Mouse (Mus musculus) central nervous system, embryonic 14 days (tissue): ENCODE results near the gene Myl6b. TPM values are rescaled to one million over a fixed set of nuclear protein-coding genes. Genes with fewer than 3 reads are reported as not detected.

Experiments used
- polyA plus RNA-seq: library from polyadenylated mRNA; depleted of rRNA; stranded (reverse); fragments of >200 nt; gene quantifications from 2 replicates; pipeline ENCODE4 v1.2.3, GENCODE M21; 2012; rRNA removed

Gene Myl6b
- 30.5 and 38.6 TPM in 2 replicates for polyA plus RNA-seq

DNA sequence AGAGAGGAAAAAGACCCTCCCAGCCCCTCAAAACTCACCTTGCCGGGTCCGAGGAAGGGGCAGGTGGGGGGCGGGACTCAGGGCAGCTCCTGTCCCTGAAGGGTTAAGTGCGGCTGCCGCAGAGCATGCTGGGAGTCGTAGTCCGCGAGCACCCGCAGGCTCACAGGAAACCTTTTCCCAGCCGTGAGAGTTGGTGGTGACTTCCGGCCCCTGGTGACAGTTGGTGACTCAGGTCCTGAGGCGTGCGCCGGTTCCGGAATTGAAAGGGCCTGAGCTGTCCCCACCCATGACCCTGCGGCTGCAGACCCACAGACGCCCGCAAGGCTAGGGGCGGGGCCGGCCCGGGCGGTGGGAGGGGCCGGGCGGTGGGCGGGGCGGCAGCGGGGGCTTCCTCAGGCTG is at the start of gene Myl6b:
TSS of gene Myl6b (minus strand) at position 96 of the 400 bp plus-strand sequence.

DNA sequence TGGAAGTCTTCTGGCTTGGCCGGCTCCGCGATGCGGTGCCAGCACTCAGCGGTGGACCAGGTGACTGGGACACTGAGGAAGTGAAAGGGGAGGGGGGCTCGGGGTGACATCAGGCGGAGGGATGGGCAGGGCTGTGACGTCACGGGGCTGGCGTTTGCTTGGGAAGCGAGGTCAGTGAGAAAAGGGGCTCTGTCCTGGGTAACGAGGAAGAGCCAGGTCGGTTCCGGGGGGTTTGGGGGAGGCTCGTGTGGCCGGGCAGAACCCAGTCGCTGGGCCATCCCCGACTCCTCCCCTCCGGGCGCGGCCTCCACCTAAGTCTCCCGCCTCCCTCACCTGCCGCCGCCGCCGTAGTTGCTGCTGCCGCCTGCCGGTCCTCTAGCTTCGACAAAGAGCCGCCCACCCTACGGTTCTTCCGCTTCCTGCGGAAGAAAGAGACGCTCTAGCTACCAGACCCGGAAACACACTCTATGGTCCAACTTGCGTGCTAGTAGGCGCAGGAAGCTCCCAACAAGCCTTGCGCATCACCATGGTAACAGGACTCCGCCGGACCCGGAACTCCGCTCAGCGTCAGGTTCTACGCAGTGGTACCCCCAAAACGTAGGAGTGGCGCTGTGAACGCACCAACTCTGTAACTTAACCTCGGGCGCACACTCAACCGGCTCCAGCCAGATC is 49.0 kb upstream of the Myl6b start, which contains the start of gene Zc3h10:
TSS of gene Zc3h10 (minus strand) at position 414 of the 672 bp plus-strand sequence.

GRCm38 (mm10) chr10:128525671-128526308 is 27.3 kb upstream of the Myl6b start, which contains the start of gene Esyt1:
Gene Esyt1 (minus strand): TSS chr10:128525871.

GRCm38 (mm10) chr10:128493695-128494666 is 4.5 kb downstream of the Myl6b start, which contains the start of gene Myl6:
Gene Myl6 (minus strand): TSS chr10:128494145.

DNA sequence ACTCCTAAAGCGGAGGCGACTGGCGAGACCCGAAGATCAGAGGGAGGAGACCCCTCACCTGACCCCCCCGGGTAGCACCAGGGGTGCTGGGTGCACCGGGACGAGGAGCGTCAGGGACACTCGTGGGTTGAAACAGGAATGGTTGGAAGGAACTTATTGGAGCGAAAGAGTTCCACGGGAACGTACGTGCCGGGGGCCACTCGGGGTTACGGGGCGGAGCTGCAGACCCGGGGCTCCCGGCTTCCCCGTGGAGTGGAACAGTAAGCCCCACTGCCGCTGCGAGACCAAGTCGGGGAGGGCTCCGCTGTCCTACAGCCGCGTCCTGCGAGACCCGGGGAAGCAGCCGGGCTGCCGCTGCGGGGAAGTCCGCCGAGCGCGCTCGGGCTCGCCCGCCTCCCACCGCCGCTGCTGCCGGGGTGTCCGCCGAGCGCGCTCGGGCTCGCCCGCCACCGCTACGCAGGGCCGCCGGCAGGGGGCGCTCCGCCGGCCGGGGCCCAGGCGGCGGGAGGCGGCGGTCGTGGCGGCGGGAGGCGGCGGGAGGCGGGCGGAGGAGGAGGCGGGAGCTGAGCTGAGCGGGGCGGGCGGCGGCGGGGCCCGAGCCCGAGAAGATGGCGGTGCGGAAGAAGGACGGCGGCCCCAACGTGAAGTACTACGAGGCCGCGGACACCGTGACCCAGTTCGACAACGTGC is 39.6 kb downstream of the Myl6b start, which contains the start of gene Smarcc2:
TSS of gene Smarcc2 (plus strand) at position 530 of the 690 bp plus-strand sequence.

Other genes with a start within 250 kb of the Myl6b start
- 0.38 and 0.45 TPM in 2 replicates for gene Apon, start 244.6 kb downstream of the Myl6b start, polyA plus RNA-seq
- gene Apof, start 230.0 kb downstream of the Myl6b start, polyA plus RNA-seq: not detected in 2 replicates
- 30.6 and 34.3 TPM in 2 replicates for gene Stat2, start 228.1 kb downstream of the Myl6b start, polyA plus RNA-seq
- 0.10 and 0.14 TPM in 2 replicates for gene Il23a, start 199.9 kb downstream of the Myl6b start, polyA plus RNA-seq
- gene Pan2, start 195.3 kb downstream of the Myl6b start, polyA plus RNA-seq: 44.2 and 45.9 TPM in 2 replicates
- 110 and 127 TPM in 2 replicates for gene Cnpy2, start 176.2 kb downstream of the Myl6b start, polyA plus RNA-seq
- 172 and 176 TPM in 2 replicates for gene Cs, start 161.0 kb downstream of the Myl6b start, polyA plus RNA-seq
- gene Coq10a, start 129.7 kb downstream of the Myl6b start, polyA plus RNA-seq: 77.1 and 77.4 TPM in 2 replicates
- gene Ankrd52, start 121.6 kb downstream of the Myl6b start, polyA plus RNA-seq: 47.3 and 49.7 TPM in 2 replicates
- gene Slc39a5, start 97.5 kb downstream of the Myl6b start, polyA plus RNA-seq: 0.10 and 0.28 TPM in 2 replicates
- 94.8 and 115 TPM in 2 replicates for gene Nabp2, start 87.2 kb downstream of the Myl6b start, polyA plus RNA-seq
- gene Rnf41, start 87.0 kb downstream of the Myl6b start, polyA plus RNA-seq: 62.8 and 67.8 TPM in 2 replicates
- gene Smarcc2, start 39.4 kb downstream of the Myl6b start, polyA plus RNA-seq: 361 and 409 TPM in 2 replicates
- 1,386 and 1,494 TPM in 2 replicates for gene Myl6, start 4.5 kb downstream of the Myl6b start, polyA plus RNA-seq
- gene Esyt1, start 27.2 kb upstream of the Myl6b start, polyA plus RNA-seq: 16.6 and 28.0 TPM in 2 replicates
- 18.2 and 19.1 TPM in 2 replicates for gene Zc3h10, start 49.1 kb upstream of the Myl6b start, polyA plus RNA-seq
- 3,335 and 3,553 TPM in 2 replicates for gene Rpl41, start 50.6 kb upstream of the Myl6b start, polyA plus RNA-seq
- 155 and 169 TPM in 2 replicates for gene Pa2g4, start 67.3 kb upstream of the Myl6b start, polyA plus RNA-seq
- 0.85 and 5.3 TPM in 2 replicates for gene Erbb3, start 91.0 kb upstream of the Myl6b start, polyA plus RNA-seq
- gene Rps26, start 128.1 kb upstream of the Myl6b start, polyA plus RNA-seq: 1,129 and 1,158 TPM in 2 replicates
- 20.6 and 21.6 TPM in 2 replicates for gene Ikzf4, start 147.3 kb upstream of the Myl6b start, polyA plus RNA-seq
- 11.9 and 12.8 TPM in 2 replicates for gene Suox, start 175.4 kb upstream of the Myl6b start, polyA plus RNA-seq
- gene Rab5b, start 197.6 kb upstream of the Myl6b start, polyA plus RNA-seq: 99.1 and 109 TPM in 2 replicates
- gene Pmel, start 205.5 kb upstream of the Myl6b start, polyA plus RNA-seq: 0.32 and 2.9 TPM in 2 replicates
- gene Cdk2, start 206.3 kb upstream of the Myl6b start, polyA plus RNA-seq: 42.0 and 48.0 TPM in 2 replicates
- gene Dgka, start 246.2 kb upstream of the Myl6b start, polyA plus RNA-seq: 9.1 and 13.5 TPM in 2 replicates
- 67.1 and 67.8 TPM in 2 replicates for gene Pym1, start 249.2 kb upstream of the Myl6b start, polyA plus RNA-seq